Mouse (Mus musculus) cerebellum, adult 2 months (tissue): ENCODE data around the gene Rprd2. TPM values are rescaled to one million over a fixed set of nuclear protein-coding genes. Genes with fewer than 3 reads are reported as not detected.
"Not testable (repeated sequence)": the region's sequence is repeated elsewhere in the genome, so short reads cannot be mapped to it uniquely, and the experiment has no call there.

Experiments used
- DNase-seq, 2 experiments: peaks; one replicate each; pipeline ENCODE4 v3.0.0; 2021
- H3K27ac ChIP-seq: fragments of 200-500 bp; 2 replicates; pipeline ENCODE4 v1.5.1; 2012; ENCODE audit warnings: low read length, control low read depth, inconsistent platforms; ENCODE audit not compliant: insufficient read depth
- H3K27me3 ChIP-seq: fragments of 200-500 bp; 2 replicates; pipeline ENCODE4 v1.6.1; 2012; ENCODE audit warnings: inconsistent platforms, mild to moderate bottlenecking, low read length, moderate library complexity; ENCODE audit not compliant: control insufficient read depth, insufficient read depth
- H3K4me1 ChIP-seq: fragments of 200-500 bp; 2 replicates; pipeline ENCODE4 v1.6.1; 2011; ENCODE audit warnings: low read length; ENCODE audit not compliant: control insufficient read depth, insufficient read depth
- H3K4me3 ChIP-seq: fragments of 200-500 bp; replicated peaks from 2 replicates; pipeline ENCODE3; 2011; ENCODE audit warnings: mild to moderate bottlenecking, low read depth, low read length, control low read depth; ENCODE audit not compliant: insufficient read depth
- CTCF ChIP-seq: fragments of 200-500 bp; IDR thresholded peaks from 2 replicates; pipeline ENCODE4 v1.5.1; 2011; ENCODE audit warnings: low read depth, mild to moderate bottlenecking, control low read depth, low read length, moderate library complexity, borderline replicate concordance; ENCODE audit not compliant: insufficient read depth
- POLR2A ChIP-seq: fragments of 200-500 bp; IDR thresholded peaks from 2 replicates; pipeline ENCODE4 v1.6.1; 2011; ENCODE audit warnings: low read length, control low read depth, borderline replicate concordance; ENCODE audit not compliant: insufficient read depth
- WGBS: fragments of 180-500 bp; shearing (Covaris S2); methylation state at CpG from one replicate; pipeline ENCODE4 v1.1.7; 2018; 5-methylcytosine and 5-hydroxymethylcytosine counted together
- polyA plus RNA-seq: library from polyadenylated mRNA; depleted of rRNA; stranded (reverse); fragments of >200 nt; gene quantifications from 2 replicates; pipeline ENCODE4 v1.2.3, GENCODE M21; 2012

Rprd2 gene
- polyA plus RNA-seq, 1 experiment, result 27.4 TPM

GRCm38 (mm10) chr3:95860323-95860722 is 41.7 kb upstream of the Rprd2 start:
- 56% methylated on average over 3 of the region's 3 CpGs for WGBS
- Histone ChIP-seq H3K4me1 (peaks cover 9% of the 10 kb centered on the region; the same call in 1 of the 2 replicates), H3K27ac (no peak overlapping the region), H3K27me3 (no peaks in the 10 kb centered on the region), H3K4me3 (no peak overlapping the region)
- TF ChIP-seq POLR2A (no peak), CTCF (no peak)
- no peak for DNase-seq

- 71% methylated on average over 3 of the region's 3 CpGs for WGBS
- H3K4me3 ChIP-seq, DNase-seq, H3K27ac ChIP-seq, H3K4me1 ChIP-seq, H3K27me3 ChIP-seq: not testable (repeated sequence)
These were observed 39.6 kb upstream of the Rprd2 start for GRCm38 (mm10) chr3:95858278-95858677.

- WGBS, result 83% methylated on average over 1 of the region's 1 CpGs
- H3K4me1 ChIP-seq, DNase-seq, H3K27ac ChIP-seq, H3K4me3 ChIP-seq, H3K27me3 ChIP-seq: not testable (repeated sequence)
These were observed 38.4 kb upstream of the Rprd2 start for GRCm38 (mm10) chr3:95857050-95857449.

GRCm38 (mm10) chr3:95856115-95856514 is 37.5 kb upstream of the Rprd2 start:
- TF ChIP-seq CTCF, result no peak
- no peak for TF ChIP-seq POLR2A
- Histone ChIP-seq H3K4me3 (peak overlapping the region; percentile 66), H3K4me1 (no peaks in the 10 kb centered on the region), H3K27me3 (no peaks in the 10 kb centered on the region), H3K27ac (0 out of 2 replicates have a peak overlapping the region, but pooled peaks have one; percentile 8)
- no peak for DNase-seq
- 21% methylated on average over 7 of the region's 7 CpGs for WGBS

GRCm38 (mm10) chr3:95855502-95856089 is 36.9 kb upstream of the Rprd2 start, which contains the start of gene Prpf3:
Gene Prpf3 (minus strand): TSS chr3:95855885.
- no peaks in the 10 kb centered on the region for H3K27me3 ChIP-seq
- peak; percentile 91 for TF ChIP-seq POLR2A
- no peak for TF ChIP-seq CTCF
- H3K27ac ChIP-seq, result peak within 1 kb of the TSS; percentile 8; the same call in 1 of the 2 replicates
- H3K4me3 ChIP-seq, result peak within 1 kb of the TSS; percentile 66
- no peaks in the 10 kb centered on the region for H3K4me1 ChIP-seq
- DNase-seq, result peak; percentile 93 to 94
- WGBS, result under 1% methylated on average over 56 of the region's 56 CpGs

- TF ChIP-seq POLR2A (no peak), CTCF (no peak)
- 97% methylated on average over 8 of the region's 8 CpGs for WGBS
- Histone ChIP-seq H3K27ac (no peak overlapping the region), H3K4me1 (no peaks in the 10 kb centered on the region), H3K27me3 (no peaks in the 10 kb centered on the region), H3K4me3 (no peak overlapping the region)
- no peak for DNase-seq
These were observed 32.7 kb upstream of the Rprd2 start for GRCm38 (mm10) chr3:95851317-95851716.

GRCm38 (mm10) chr3:95850611-95851010 is 31.9 kb upstream of the Rprd2 start:
- H3K4me3 ChIP-seq, result no peak overlapping the region
- TF ChIP-seq POLR2A, result no peak
- TF ChIP-seq CTCF, result no peak
- no peaks in the 10 kb centered on the region for H3K27me3 ChIP-seq
- no peaks in the 10 kb centered on the region for H3K4me1 ChIP-seq
- no peak for DNase-seq
- WGBS, result 83% methylated on average over 4 of the region's 4 CpGs
- H3K27ac ChIP-seq, result no peak overlapping the region

GRCm38 (mm10) chr3:95842503-95843214 is 24.0 kb upstream of the Rprd2 start:
- Histone ChIP-seq H3K27ac (no peak overlapping the region), H3K4me3 (no peak overlapping the region), H3K27me3 (no peaks in the 10 kb centered on the region), H3K4me1 (no peaks in the 10 kb centered on the region)
- TF ChIP-seq CTCF (no peak), POLR2A (no peak)
- 91% methylated on average over 3 of the region's 3 CpGs for WGBS
- no peak for DNase-seq
